Mouse (Mus musculus): ENCODE results near the gene Pald1. TPM values are rescaled to one million over a fixed set of nuclear protein-coding genes. Genes with fewer than 3 reads are reported as not detected.

The Pald1 gene
- total RNA-seq, 2 experiments from 2014 or later = 20.3 to 20.6 TPM

DNA sequence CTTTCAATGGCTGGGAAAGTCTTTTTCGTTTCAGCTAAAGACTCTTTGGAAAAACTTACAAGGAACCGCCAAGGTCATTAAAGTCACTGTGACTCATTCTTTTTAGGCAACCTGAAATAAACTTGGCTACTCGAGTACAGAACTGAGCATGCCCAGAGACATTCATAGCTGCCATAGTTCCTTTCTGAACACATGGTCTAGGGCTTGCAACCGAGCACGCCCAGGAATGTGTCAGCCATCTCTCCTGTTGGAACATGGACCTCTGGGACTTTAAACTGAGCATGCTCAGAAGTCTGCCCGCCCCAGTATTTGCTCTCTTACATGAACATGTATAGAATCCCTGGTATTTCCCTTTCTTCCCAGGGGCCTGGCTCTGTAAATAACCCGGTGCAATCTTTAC is 97.1 kb downstream of the Pald1 start:
- DNase-seq (ENCODE audit: low spot score in 2 of 2) = no peak

DNA sequence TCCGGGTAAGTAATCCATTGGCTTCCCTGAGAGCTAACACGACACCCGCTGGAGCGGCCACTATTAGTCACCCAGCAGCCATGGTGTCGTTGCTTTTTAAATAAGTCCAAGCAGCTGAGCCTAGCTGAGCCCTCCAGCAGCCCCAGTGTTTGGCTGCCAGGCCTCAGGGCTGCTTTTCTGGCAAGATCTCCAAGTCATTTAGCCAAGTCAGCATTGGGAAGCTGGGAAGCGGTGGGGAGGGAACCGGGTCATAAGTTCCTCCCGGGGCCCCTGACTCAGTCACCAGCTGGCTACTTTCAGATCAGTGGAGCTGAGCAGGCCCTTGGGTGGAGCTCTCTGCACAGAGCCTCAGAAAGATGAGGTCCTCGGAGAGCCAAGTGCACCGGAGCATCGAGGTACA is 98.1 kb downstream of the Pald1 start:
- DNase-seq (ENCODE audit: low spot score in 2 of 2) = no peak

DNA sequence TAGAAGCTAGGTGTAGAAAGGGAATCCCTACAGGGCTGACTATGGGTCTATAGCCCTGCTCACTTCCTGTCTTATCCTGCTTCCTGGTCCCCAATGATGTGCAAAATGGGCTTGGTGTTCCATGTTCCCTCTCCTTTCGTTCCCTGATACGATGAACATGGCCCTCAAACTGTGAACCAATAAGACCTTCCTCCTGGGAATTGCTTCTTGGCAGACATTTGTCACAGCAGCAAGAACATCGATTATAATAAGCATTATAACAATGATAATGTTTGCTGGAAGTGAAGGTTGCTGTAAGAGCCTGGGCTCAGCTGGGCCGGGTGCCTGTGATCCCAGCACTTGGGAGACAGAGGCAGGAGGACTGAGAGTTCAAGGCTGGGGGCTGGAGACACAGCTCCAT is 99.0 kb downstream of the Pald1 start:
- no peak for DNase-seq (ENCODE audit: low spot score in 2 of 2)

DNA sequence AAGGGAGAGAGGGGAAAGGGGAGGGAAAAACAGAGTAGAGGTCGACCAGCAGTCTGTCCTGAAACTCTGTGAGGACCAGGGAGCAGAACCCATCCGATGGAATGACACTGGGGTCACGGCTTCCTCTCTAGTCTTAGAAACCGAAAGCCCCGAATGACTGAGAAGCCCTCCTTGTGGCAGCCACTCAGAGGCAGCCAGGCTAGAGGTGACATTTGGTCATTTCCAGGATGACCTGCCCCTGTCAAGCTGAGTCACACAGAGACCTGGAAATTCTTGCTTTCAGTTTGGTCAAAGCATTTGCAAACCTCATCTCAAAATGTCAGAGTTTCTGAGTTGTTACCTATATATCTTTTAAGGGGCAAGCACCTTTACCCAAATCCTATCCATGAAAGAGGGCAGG is 102.2 kb downstream of the Pald1 start:
- no peak for DNase-seq (ENCODE audit: low spot score in 2 of 2)

DNA sequence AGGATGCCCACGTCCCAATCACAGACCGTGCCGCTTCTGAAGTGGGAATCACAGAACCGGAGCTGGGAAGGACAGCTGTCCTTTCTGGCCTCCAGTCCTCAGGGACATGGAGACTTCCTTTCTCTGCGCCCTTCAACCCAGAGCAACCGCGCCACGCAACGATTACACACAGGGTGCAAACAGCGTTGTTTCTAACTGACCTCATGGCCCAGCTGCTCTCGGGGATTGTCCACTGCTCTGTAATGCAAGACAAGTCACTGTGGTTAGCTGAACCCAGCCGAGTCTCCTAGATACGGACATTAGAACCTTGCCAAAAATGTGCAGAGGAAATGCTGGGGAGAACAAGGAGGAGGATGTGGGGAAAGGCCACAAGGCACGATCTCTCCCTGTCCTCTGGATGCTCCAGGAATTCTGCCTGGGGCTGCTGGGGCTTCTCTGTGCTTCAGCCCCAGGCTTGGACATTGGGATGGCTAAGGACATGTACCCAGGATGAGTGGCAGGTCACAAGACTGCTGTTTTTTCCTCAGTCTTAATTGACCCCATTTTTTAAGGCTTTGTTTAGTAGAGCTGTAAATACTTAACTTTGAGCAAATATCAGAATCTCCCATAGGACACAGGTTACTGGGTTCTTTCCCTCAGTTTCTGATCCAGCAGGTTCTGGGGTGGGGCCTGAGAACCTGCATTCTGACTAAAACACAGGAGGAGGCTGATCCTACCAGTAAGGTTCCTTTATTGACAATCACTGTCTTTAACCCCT is 105.2 kb downstream of the Pald1 start:
- no peak for DNase-seq (ENCODE audit: low spot score in 2 of 2)

DNA sequence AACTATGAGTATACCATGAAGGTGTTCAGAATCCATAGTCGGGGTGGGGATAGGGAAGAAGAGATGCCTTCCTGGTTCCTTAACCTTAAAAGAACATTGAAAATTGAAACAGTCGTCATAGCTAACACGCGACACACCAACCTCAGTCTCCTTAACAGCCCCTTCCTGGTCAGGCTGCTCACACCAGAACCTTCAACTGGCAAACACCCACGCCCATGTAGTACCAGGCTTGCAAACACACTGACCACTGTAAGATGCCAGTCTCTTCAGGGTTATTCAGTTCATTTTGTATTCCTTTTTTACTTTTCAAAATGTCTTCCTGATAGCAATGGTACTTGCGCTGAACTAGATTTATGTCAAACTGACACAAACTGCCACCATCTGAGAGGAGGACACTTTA is 106.3 kb downstream of the Pald1 start:
- DNase-seq (ENCODE audit: low spot score in 2 of 2) = no peak

DNA sequence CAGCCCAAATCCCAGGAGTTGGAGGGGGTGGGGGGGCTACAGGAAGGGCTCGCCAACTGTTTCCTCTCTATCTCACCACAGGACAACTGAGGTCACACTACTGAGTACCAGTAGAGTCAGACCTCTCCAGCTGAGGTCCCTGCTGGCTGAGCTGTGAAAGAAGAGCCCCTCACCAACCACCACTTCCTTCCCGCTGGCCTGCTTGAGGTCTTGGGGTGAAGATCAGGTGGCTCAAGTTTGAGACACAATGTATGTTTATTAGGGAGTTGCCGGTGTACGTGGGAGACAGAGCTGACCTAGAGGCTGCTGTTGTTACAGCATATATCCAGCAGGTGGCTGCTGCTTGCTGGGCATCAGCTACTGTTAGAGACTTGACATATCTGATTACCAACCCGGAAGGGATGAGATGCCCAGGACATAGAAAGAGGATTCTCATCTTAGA is 107.6 kb downstream of the Pald1 start:
- DNase-seq (ENCODE audit: low spot score in 2 of 2) = no peak

DNA sequence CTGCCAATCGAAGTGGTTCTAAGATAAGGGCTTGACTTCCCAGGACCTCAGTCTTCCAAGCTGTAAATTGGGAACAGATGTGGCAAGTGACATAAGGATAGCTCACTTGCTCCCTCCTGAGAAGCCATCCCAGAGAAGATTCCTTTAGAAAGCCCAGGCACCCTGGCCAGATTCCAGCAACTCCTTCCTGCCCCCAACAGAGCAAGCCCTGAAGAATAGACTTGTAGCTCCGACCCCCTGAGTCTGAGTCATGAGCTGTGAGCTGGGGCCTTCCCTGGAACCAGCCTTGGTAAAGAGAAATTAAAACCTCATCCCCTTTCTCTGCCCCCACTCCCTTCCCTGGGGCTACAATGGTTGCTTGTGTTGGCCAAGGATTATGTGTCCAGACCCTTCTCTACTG is 108.8 kb downstream of the Pald1 start:
- no peak for DNase-seq (ENCODE audit: low spot score in 2 of 2)

DNA sequence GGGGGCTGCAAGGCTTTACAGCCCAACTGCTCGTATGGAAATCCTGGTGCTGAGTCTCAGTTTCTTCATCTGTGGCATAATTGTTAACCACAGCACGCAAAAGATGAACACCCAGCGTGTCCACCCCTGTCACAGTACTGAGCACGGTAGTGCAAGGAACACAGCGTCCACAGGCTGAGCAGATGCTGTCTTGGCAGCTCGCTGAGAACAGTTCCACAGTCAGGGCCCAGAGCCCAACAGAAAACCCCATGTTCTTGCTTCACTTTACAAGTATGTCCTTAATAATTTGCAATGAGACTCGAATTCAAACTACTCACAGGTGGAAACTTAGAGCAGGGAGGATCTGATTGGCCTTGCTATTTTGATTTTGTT is 109.5 kb downstream of the Pald1 start:
- no peak for DNase-seq (ENCODE audit: low spot score in 2 of 2)

DNA sequence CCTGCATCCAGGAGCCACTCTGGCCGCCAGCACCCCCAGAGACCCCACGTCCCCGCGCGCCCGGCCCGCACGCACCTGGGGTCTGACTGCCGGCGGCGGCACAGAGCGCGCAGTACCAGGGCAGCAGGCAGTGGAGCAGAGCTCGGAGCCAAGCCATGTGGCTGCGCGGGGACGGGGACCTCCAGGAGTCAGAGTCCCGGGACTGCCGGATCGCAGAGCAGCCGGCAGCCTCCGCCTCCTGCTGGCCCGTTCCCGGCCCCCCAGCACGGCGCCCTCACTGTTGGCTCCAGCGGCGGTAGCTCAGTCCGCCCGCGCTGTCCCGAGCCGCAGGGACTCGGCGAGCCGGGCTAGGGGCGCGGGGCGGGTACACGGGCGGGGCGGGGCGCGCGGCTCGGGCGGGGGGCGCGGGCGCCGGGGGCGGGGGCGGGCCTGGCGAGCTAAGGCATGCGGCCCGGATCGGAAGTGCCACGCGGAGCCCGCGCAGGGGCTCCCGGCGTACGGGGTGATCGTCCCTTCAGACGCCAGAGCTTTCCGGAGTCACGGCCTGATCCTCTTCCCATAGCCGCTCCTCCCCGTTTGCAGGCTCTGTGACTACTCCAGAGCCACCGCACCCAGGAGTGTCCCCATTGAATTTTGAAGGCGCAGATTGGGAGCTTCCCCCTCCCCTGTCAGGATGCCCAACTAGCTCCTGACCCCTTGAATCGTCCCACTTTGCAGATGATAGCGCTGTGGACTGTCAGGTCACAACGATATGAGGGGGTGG is 110.1 kb downstream of the Pald1 start, which contains the start of gene Adamts14:
TSS of gene Adamts14 (minus strand) at position 358 of the 763 bp plus-strand sequence.
- peak in 1 of 2 experiments; percentile 44 for DNase-seq (ENCODE audit: low spot score in 2 of 2)

DNA sequence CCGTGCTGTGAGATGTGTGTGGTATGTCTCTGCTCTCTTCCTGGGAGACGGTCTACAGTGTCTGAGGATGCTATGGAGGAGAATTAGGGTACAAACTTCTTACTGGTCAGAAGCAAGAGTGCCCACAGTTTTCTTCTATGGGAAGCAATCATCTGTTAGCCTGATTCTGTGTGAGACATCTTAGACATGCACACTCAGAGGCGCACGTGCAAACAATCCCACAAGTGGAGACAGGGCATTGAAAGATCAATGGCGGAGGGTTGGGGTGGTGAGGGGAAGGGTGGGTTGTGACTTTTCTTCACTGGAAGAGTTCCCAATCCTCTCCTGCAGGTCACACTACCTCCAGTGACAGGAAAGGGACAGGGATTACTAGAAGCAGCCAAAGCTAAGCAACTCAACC is 110.7 kb downstream of the Pald1 start:
- no peak for DNase-seq (ENCODE audit: low spot score in 2 of 2)

DNA sequence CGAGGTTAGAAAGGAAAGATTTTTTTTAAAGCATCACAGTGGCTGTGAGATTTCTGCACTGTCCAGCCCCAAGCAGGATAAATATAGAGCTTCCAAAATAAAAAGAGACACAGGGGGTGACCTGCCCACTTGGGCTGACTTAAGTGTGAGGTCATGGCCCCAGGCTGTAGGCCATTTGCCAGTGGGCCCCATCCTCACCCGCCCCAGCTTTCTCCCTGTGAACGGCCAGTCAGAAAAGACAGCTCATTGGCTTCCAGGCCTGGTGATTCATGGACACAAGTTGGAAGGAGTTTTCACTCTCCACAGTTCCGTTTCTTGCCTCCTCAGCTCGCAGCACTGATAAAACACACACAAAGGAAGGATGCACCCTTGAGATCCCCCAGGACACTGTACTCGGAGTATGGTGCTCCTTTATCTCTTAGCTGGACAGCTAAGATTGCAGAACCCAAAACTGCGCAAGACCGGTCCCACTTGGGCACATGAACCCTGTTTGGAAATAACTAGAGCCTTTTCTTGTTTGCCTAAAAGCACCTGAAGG is 111.2 kb downstream of the Pald1 start:
- no peak for DNase-seq (ENCODE audit: low spot score in 2 of 2)

Other genes starting within 250 kb of the Pald1 start
- gene Sgpl1, start 235.8 kb downstream of the Pald1 start, total RNA-seq (2021) = 10 to 100 TPM; 33.0 to 33.3 TPM
- gene Tbata, start 211.6 kb downstream of the Pald1 start, total RNA-seq (2021) = 1 to 10 TPM; 4.2 to 4.9 TPM
- 1 to 10 TPM; 1.2 to 1.4 TPM for gene Adamts14, start 110.1 kb downstream of the Pald1 start, total RNA-seq (2021)
- not detected for gene Prf1, start 85.7 kb downstream of the Pald1 start, total RNA-seq (2021)
- gene Nodal, start 34.4 kb upstream of the Pald1 start, total RNA-seq (2021) = not detected
- 10 to 100 TPM; 46.3 to 49.2 TPM for gene Eif4ebp2, start 69.1 kb upstream of the Pald1 start, total RNA-seq (2021)
- gene Lrrc20, start 92.3 kb upstream of the Pald1 start, total RNA-seq (2021) = 10 to 100 TPM; 16.2 to 16.7 TPM
- 1 to 10 TPM; 4.1 to 4.5 TPM for gene Npffr1, start 212.0 kb upstream of the Pald1 start, total RNA-seq (2021)

Measured in layer of hippocampus, postnatal 10 days (tissue).